Mouse (Mus musculus) liver, embryonic 15.5 days (tissue): ENCODE data around the gene Gm20388. TPM values are rescaled to one million over a fixed set of nuclear protein-coding genes. Genes with fewer than 3 reads are reported as not detected.

ENCODE experiments used
- ATAC-seq: fragments of 200-750 bp; cut with Nextera tagmentation; 2 replicates; pipeline ENCODE4 v1.8.0; 2017; ENCODE audit warnings: moderate number of reproducible peaks, mild to moderate bottlenecking, moderate library complexity; ENCODE audit not compliant: insufficient read depth
- H3K27ac ChIP-seq: fragments of 300-500 bp; sonication (generic); replicated peaks from 2 replicates; pipeline ENCODE4 v1.5.1; 2015; ENCODE audit warnings: mild to moderate bottlenecking, inconsistent platforms
- H3K27me3 ChIP-seq: fragments of 300-500 bp; sonication (generic); 2 replicates; pipeline ENCODE4 v1.6.1; 2015; ENCODE audit warnings: mild to moderate bottlenecking, inconsistent platforms
- H3K36me3 ChIP-seq: fragments of 300-500 bp; sonication (generic); replicated peaks from 2 replicates; pipeline ENCODE4 v1.6.1; 2015; ENCODE audit warnings: moderate library complexity, mild to moderate bottlenecking, inconsistent platforms
- H3K4me1 ChIP-seq: fragments of 300-500 bp; sonication (generic); replicated peaks from 2 replicates; pipeline ENCODE4 v1.6.1; 2015; ENCODE audit warnings: inconsistent platforms
- H3K4me2 ChIP-seq: fragments of 300-500 bp; sonication (generic); 2 replicates; pipeline ENCODE4 v1.6.1; 2015; ENCODE audit warnings: moderate library complexity, mild to moderate bottlenecking, inconsistent platforms
- H3K4me3 ChIP-seq: fragments of 300-500 bp; sonication (generic); replicated peaks from 2 replicates; pipeline ENCODE4 v1.5.1; 2015; ENCODE audit warnings: mild to moderate bottlenecking, inconsistent platforms
- H3K9ac ChIP-seq: fragments of 300-500 bp; sonication (generic); 2 replicates; pipeline ENCODE4 v1.6.1; 2015; ENCODE audit warnings: moderate library complexity, mild to moderate bottlenecking, inconsistent platforms
- H3K9me3 ChIP-seq: fragments of 300-500 bp; sonication (generic); replicated peaks from 2 replicates; pipeline ENCODE4 v1.6.1; 2016; ENCODE audit warnings: inconsistent platforms
- WGBS: fragments of 180-500 bp; shearing (Covaris S2); methylation state at CpG from one replicate; pipeline ENCODE4 v1.1.7; 2015; ENCODE audit warnings: mixed read lengths; ENCODE audit not compliant: insufficient replicate concordance; 5-methylcytosine and 5-hydroxymethylcytosine counted together
- polyA plus RNA-seq: library from polyadenylated mRNA; unstranded; fragments of >200 nt; fragmentation: Nextera tagmentation; extraction: Ambion mirVana; gene quantifications from 2 replicates; pipeline ENCODE4 v1.2.1, GENCODE M21; 2015

Gene Gm20388
- polyA plus RNA-seq, 1 experiment from 2014 or later, result not detected

GRCm38 (mm10) chr8:122897200-122897599, 2986.6 kb downstream of the Gm20388 start:
- Histone ChIP-seq H3K9ac (no peak overlapping the region), H3K4me1 (peaks cover 8% of the 10 kb centered on the region; the same call in 1 of the 2 replicates), H3K4me3 (no peak overlapping the region), H3K36me3 (peaks cover 79% of the 10 kb centered on the region), H3K27me3 (no peaks in the 10 kb centered on the region), H3K4me2 (no peak overlapping the region), H3K27ac (no peak overlapping the region), H3K9me3 (no peaks in the 10 kb centered on the region)
- 88% methylated on average over 8 of the region's 8 CpGs for WGBS
- ATAC-seq, result no peak

GRCm38 (mm10) chr8:122898018-122898417, 2987.4 kb downstream of the Gm20388 start:
- Histone ChIP-seq H3K4me3 (no peak overlapping the region), H3K27ac (no peak overlapping the region; the same call in 1 of the 2 replicates), H3K4me1 (peaks cover 8% of the 10 kb centered on the region; the same call in 1 of the 2 replicates), H3K9me3 (no peaks in the 10 kb centered on the region), H3K4me2 (no peak overlapping the region), H3K27me3 (no peaks in the 10 kb centered on the region), H3K9ac (no peak overlapping the region), H3K36me3 (peaks cover 76% of the 10 kb centered on the region)
- ATAC-seq, result no peak
- 50% methylated on average over 4 of the region's 4 CpGs for WGBS

DNA sequence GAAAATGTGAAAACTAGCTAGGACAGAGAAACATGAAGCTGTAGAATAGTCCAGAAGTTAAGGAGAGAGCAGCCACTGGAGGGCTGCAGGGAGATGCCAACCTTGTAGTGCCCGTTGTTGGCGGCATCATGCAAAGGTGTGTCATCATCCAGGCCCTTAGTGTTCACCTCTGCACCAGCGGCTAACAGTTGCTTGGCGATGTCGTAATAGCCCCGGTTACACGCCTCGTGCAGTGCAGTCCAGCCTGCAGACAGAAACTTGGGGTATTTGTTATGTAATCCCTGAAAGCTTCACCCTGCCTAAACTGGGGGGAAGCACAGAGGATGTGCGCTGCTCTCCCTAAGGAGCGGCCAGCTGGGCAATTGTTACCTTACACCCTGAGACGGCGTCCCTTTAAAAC, 2987.8 kb downstream of the Gm20388 start:
- Histone ChIP-seq H3K36me3 (peaks cover 72% of the 10 kb centered on the region), H3K9ac (no peak overlapping the region), H3K27me3 (no peaks in the 10 kb centered on the region), H3K4me2 (no peak overlapping the region), H3K4me3 (no peak overlapping the region), H3K27ac (no peak overlapping the region; the same call in 1 of the 2 replicates), H3K4me1 (peaks cover 8% of the 10 kb centered on the region; the same call in 1 of the 2 replicates), H3K9me3 (no peaks in the 10 kb centered on the region)
- peak; percentile 8; the same call in 1 of the 2 replicates for ATAC-seq
- 80% methylated on average over 12 of the region's 12 CpGs for WGBS

DNA sequence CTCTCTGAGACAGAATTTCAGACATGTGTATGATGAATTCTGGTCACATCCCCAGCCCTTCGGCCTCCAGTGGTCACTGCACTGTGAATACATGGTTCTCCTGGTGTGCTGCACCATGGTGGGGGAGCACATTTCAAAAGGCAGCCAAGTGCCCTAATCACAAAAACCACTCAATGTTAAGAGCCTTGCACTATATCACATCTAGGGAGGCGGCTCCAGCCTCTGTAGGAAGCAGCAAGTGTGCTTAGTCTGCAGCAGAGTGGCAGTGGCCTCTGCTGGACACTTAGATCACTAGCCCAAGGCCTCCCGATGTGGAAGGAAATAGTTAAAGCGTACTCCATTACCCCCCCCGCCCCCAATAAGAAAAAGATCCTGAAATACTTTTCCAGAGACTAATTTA, 2988.4 kb downstream of the Gm20388 start:
- WGBS, result 79% methylated on average over 5 of the region's 5 CpGs
- H3K9me3 ChIP-seq, result no peaks in the 10 kb centered on the region
- H3K4me2 ChIP-seq, result no peak overlapping the region
- no peak overlapping the region for H3K4me3 ChIP-seq
- peaks cover 66% of the 10 kb centered on the region for H3K36me3 ChIP-seq
- H3K27me3 ChIP-seq, result no peaks in the 10 kb centered on the region
- ATAC-seq, result no peak
- H3K4me1 ChIP-seq, result peaks cover 8% of the 10 kb centered on the region; the same call in 1 of the 2 replicates
- H3K27ac ChIP-seq, result no peak overlapping the region
- H3K9ac ChIP-seq, result no peak overlapping the region

DNA sequence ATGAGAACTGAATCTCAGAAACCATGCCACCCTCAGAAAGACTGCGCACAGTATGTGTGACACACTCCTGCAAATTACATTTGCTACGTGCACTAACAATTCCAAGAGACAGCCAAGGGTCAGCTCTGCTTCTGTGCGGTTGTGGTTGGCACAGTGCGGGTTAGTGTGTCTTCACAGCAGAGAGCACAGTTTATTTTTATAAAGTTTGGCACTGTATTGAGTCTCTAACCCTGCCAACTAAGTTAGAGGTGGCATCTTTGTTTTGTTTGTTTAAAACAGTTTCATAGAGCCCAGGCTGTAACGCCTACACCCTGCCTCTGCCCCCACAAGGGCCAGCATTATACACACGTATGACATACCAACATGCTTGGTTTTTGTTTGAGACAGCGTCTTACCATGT, 2990.8 kb downstream of the Gm20388 start:
- H3K4me1 ChIP-seq, result peaks cover 19% of the 10 kb centered on the region
- no peaks in the 10 kb centered on the region for H3K9me3 ChIP-seq
- no peak overlapping the region for H3K4me2 ChIP-seq
- ATAC-seq, result no peak
- no peaks in the 10 kb centered on the region for H3K27me3 ChIP-seq
- H3K9ac ChIP-seq, result no peak overlapping the region
- 87% methylated on average over 7 of the region's 7 CpGs for WGBS
- H3K4me3 ChIP-seq, result no peak overlapping the region
- H3K36me3 ChIP-seq, result peaks cover 42% of the 10 kb centered on the region
- no peak overlapping the region for H3K27ac ChIP-seq

- H3K4me2 ChIP-seq, result no peak overlapping the region
- H3K4me3 ChIP-seq, result no peak overlapping the region
- no peaks in the 10 kb centered on the region for H3K27me3 ChIP-seq
- 73% methylated on average over 8 of the region's 8 CpGs for WGBS
- H3K9ac ChIP-seq, result no peak overlapping the region
- no peak for ATAC-seq
- peaks cover 23% of the 10 kb centered on the region for H3K4me1 ChIP-seq
- H3K27ac ChIP-seq, result no peak overlapping the region
- peaks cover 38% of the 10 kb centered on the region for H3K36me3 ChIP-seq
- H3K9me3 ChIP-seq, result no peaks in the 10 kb centered on the region
Observed at GRCm38 (mm10) chr8:122901892-122902515, 2991.4 kb downstream of the Gm20388 start.

GRCm38 (mm10) chr8:122902581-122902980, 2991.9 kb downstream of the Gm20388 start:
- H3K27ac ChIP-seq, result no peak overlapping the region
- H3K4me1 ChIP-seq, result peaks cover 25% of the 10 kb centered on the region
- H3K27me3 ChIP-seq, result no peaks in the 10 kb centered on the region
- peaks cover 38% of the 10 kb centered on the region for H3K36me3 ChIP-seq
- no peak overlapping the region for H3K4me3 ChIP-seq
- H3K4me2 ChIP-seq, result no peak overlapping the region
- ATAC-seq, result no peak
- H3K9ac ChIP-seq, result no peak overlapping the region
- WGBS, result 71% methylated on average over 3 of the region's 3 CpGs
- no peaks in the 10 kb centered on the region for H3K9me3 ChIP-seq

DNA sequence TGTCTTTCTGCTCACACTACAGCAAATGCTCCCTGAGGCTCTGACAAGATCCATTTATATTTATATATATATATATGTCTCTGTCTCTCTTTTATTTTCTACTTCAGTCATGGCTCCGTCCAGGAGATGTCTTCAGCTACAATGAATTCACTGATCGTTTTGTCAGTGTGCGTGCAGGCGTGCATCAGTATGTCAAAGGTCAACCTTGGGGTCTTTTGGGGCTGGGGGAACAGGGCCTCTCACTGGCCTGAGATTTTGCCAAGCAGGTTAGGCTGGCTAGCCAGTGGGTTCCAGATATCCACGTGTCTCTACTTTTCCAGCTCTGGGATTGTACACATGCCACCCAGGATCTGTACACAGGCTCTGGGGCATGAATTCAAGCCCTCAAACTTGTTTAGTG, 2992.4 kb downstream of the Gm20388 start:
- Histone ChIP-seq H3K27ac (no peak overlapping the region), H3K4me1 (peaks cover 24% of the 10 kb centered on the region), H3K4me2 (no peak overlapping the region), H3K36me3 (peaks cover 38% of the 10 kb centered on the region), H3K9me3 (no peaks in the 10 kb centered on the region), H3K9ac (no peak overlapping the region), H3K27me3 (no peaks in the 10 kb centered on the region), H3K4me3 (no peak overlapping the region)
- no peak for ATAC-seq
- WGBS, result 84% methylated on average over 5 of the region's 5 CpGs

- Histone ChIP-seq H3K4me3 (no peak overlapping the region), H3K27ac (no peak overlapping the region), H3K4me1 (peaks cover 17% of the 10 kb centered on the region), H3K27me3 (no peaks in the 10 kb centered on the region), H3K9me3 (no peaks in the 10 kb centered on the region), H3K36me3 (peaks cover 35% of the 10 kb centered on the region), H3K9ac (no peak overlapping the region), H3K4me2 (no peak overlapping the region)
- 89% methylated on average over 11 of the region's 11 CpGs for WGBS
- ATAC-seq, result no peak
Observed at GRCm38 (mm10) chr8:122904496-122904895, 2993.9 kb downstream of the Gm20388 start.

- Histone ChIP-seq H3K9ac (no peak overlapping the region), H3K27me3 (no peaks in the 10 kb centered on the region), H3K36me3 (peaks cover 30% of the 10 kb centered on the region), H3K4me2 (no peak overlapping the region), H3K9me3 (no peaks in the 10 kb centered on the region), H3K4me3 (no peak overlapping the region), H3K27ac (no peak overlapping the region), H3K4me1 (peaks cover 20% of the 10 kb centered on the region)
- WGBS, result 76% methylated on average over 4 of the region's 4 CpGs
- no peak for ATAC-seq
Observed at GRCm38 (mm10) chr8:122905346-122905745, 2994.7 kb downstream of the Gm20388 start.

DNA sequence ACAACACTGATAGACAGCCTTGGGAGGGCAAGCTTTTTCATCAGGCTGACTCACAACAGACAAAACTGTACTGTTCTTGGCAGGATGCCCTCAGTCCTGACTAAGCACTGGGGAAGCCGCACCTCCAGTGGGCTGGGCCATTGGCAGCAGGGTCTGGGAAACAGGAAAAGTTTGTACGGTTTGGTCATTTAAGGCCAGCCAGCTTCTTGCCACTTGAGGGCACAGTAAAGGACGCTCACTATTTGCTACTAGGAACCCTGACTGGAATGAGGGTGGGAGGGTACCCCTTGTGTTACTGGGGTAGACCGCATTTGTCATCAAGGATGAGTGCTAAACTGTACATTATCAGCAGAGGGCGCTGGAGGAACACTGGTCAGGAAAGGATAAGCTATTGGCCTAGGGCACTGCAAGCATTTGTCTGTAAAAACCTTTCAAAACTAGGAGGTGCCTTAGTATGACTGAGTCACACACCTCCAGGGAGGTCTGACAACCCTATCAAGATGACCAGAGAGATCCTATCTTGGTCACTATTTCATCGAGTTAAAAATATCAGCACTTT, 2995.9 kb downstream of the Gm20388 start:
- 24% methylated on average over 6 of the region's 6 CpGs for WGBS
- Histone ChIP-seq H3K4me3 (no peak overlapping the region), H3K36me3 (peaks cover 30% of the 10 kb centered on the region), H3K4me1 (peaks cover 20% of the 10 kb centered on the region), H3K4me2 (peak overlapping the region; percentile 29; the same call in 1 of the 2 replicates), H3K27me3 (no peaks in the 10 kb centered on the region), H3K9me3 (no peaks in the 10 kb centered on the region), H3K27ac (0 out of 2 replicates have a peak overlapping the region, but pooled peaks have one; percentile 34), H3K9ac (no peak overlapping the region)
- ATAC-seq, result peak; percentile 74
